ENCODE assay signal across 22 mouse cellular contexts in the genomic region with DNA sequence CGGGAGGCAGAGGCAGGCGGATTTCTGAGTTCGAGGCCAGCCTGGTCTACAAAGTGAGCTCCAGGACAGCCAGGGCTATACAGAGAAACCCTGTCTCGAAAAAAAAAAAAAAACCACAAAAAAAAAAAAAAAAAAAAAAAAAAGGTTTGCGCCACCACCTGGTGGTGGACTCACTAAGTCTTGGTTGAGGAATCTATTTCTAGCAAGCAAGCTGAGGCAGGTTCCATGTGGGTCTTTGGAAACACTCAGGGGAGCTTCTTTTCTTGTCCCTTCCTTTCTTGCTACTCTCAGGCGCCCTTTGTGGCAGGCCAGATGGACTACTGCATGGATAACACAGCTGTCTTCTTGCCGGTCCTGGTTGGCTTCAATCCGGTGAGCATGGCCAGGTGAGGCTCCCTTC. TPM values are rescaled to one million over a fixed set of nuclear protein-coding genes. Genes with fewer than 3 reads are reported as not detected.
"Had no signal": no experiment of that assay in that cellular context is flagged by ENCODE, and none has a peak within 500 bp of the region (broad histone marks: within the 10 kb centered on the region; RNA-seq: fewer than 3 reads in every experiment).

No protein-coding gene starts in this region.

- H3K27me3 ChIP-seq: limb, embryonic 13.5 days; lung, embryonic 15.5 days had no signal

- H3K27ac ChIP-seq: kidney, embryonic 15.5 days; limb, embryonic 10.5 days; limb, embryonic 13.5 days; liver, embryonic 12.5 days; liver, embryonic 15.5 days; lung, embryonic 15.5 days had no signal

- H3K4me2 ChIP-seq: kidney, embryonic 15.5 days; limb, embryonic 13.5 days; liver, embryonic 12.5 days; liver, embryonic 15.5 days; lung, embryonic 15.5 days; midbrain, embryonic 11.5 days had no signal

- H3K4me3 ChIP-seq: kidney, embryonic 15.5 days; limb, embryonic 10.5 days; limb, embryonic 13.5 days; liver, embryonic 12.5 days; liver, embryonic 15.5 days; lung, embryonic 15.5 days had no signal

- H3K9ac ChIP-seq: kidney, embryonic 15.5 days; limb, embryonic 13.5 days; liver, embryonic 12.5 days; liver, embryonic 15.5 days; lung, embryonic 15.5 days had no signal

- DNase-seq: kidney, postnatal 10 days; kidney, postnatal 4 days; liver; lung, adult 18-20 months; lung, postnatal 10 days; lung, postnatal 36 days; midbrain, embryonic 14.5 days; thymus, postnatal 36 days had no signal

- H3K4me1 ChIP-seq: kidney, embryonic 15.5 days; limb, embryonic 10.5 days; limb, embryonic 13.5 days; liver, embryonic 12.5 days; liver, embryonic 15.5 days; lung, embryonic 15.5 days had no signal

- H3K36me3 ChIP-seq: kidney, embryonic 15.5 days; limb, embryonic 10.5 days; limb, embryonic 13.5 days; liver, embryonic 12.5 days; liver, embryonic 15.5 days; lung, embryonic 15.5 days had no signal

- H3K9me3 ChIP-seq: kidney, embryonic 15.5 days; limb, embryonic 10.5 days; limb, embryonic 13.5 days; liver, embryonic 12.5 days; liver, embryonic 15.5 days; lung, embryonic 15.5 days had no signal

- ATAC-seq: liver, embryonic 12.5 days had no signal

RNA-seq across cellular contexts. Expression of a gene that starts 4.6 kb away (rescaled TPM):
- total RNA-seq: layer of hippocampus, adult 18-20 months; left cerebral cortex, adult 18-20 months; left cerebral cortex, postnatal 25 days; megakaryocyte progenitor cell, adult 5-6 weeks; megakaryocyte-erythroid progenitor cell, adult 5-6 weeks had no signal
- polyA plus RNA-seq: neural tube, embryonic 11.5 days; spleen, adult 2 months had no signal

RNA-seq across cellular contexts. Expression of a gene that starts 6.0 kb away (rescaled TPM):
- total RNA-seq: megakaryocyte progenitor cell, adult 5-6 weeks had no signal
